8 mouse cellular contexts compared by ENCODE assay signal in genomic region chr19:6987904-6988285, GRCm38 (mm10). TPM values are rescaled to one million over a fixed set of nuclear protein-coding genes. Genes with fewer than 3 reads are reported as not detected.
A peak's percentile ranks its signal among the peaks of the same experiment; 100 is the strongest.
DNase-seq lines count a peak whose midpoint lies in the region; ATAC-seq and TF ChIP-seq lines count a peak whose summit lies in the region.

No protein-coding gene starts in this region.

- peak overlapping the region; percentile 85 for H3K9ac ChIP-seq in intestine, embryonic 14.5 days (ENCODE audit: low read length)
- peak overlapping the region; percentile 93 for H3K9ac ChIP-seq in neural tube, embryonic 12.5 days

- WGBS in lung, adult 2 months, result 3% methylated on average over 8 of the region's 8 CpGs
- WGBS in embryonic facial prominence, embryonic 10.5 days, result 5% methylated on average over 8 of the region's 8 CpGs
- 5% methylated on average over 8 of the region's 8 CpGs for WGBS in intestine, embryonic 14.5 days
- 5% methylated on average over 8 of the region's 8 CpGs for WGBS in neural tube, embryonic 12.5 days

- H3K4me1 ChIP-seq in lung, adult 2 months (ENCODE audit: control insufficient read depth, insufficient read depth, low read length), result peaks cover 14% of the 10 kb centered on the region
- peaks cover 43% of the 10 kb centered on the region for H3K4me1 ChIP-seq in embryonic facial prominence, embryonic 10.5 days
- H3K4me1 ChIP-seq in intestine, embryonic 14.5 days (replicated peaks; ENCODE audit: control insufficient read depth, insufficient read depth, low read length), result peaks cover 20% of the 10 kb centered on the region
- H3K4me1 ChIP-seq in neural tube, embryonic 12.5 days, result peaks cover 32% of the 10 kb centered on the region

- TF ChIP-seq POLR2A in lung, adult 2 months (IDR thresholded peaks at IDR 0.05; ENCODE audit: borderline replicate concordance, extremely low read depth, low read depth, low read length), result no peak

- ATAC-seq in intestine, embryonic 14.5 days (replicated peaks; ENCODE audit: low FRiP score, low TSS enrichment, low read depth), result peak; percentile 3; the same call in 1 of the 2 replicates
- no peak for ATAC-seq in neural tube, embryonic 12.5 days (ENCODE audit: low FRiP score, low read depth)

- no peaks in the 10 kb centered on the region for H3K27me3 ChIP-seq in embryonic facial prominence, embryonic 10.5 days (replicated peaks; ENCODE audit: low read depth, poor library complexity, severe bottlenecking)
- no peaks in the 10 kb centered on the region for H3K27me3 ChIP-seq in intestine, embryonic 14.5 days (replicated peaks; ENCODE audit: control insufficient read depth, insufficient read depth, low read length)
- H3K27me3 ChIP-seq in neural tube, embryonic 12.5 days (replicated peaks), result no peaks in the 10 kb centered on the region

- H3K36me3 ChIP-seq in embryonic facial prominence, embryonic 10.5 days (replicated peaks), result peaks cover 35% of the 10 kb centered on the region
- peaks cover 24% of the 10 kb centered on the region for H3K36me3 ChIP-seq in intestine, embryonic 14.5 days (ENCODE audit: control insufficient read depth, insufficient read depth, low read length)
- H3K36me3 ChIP-seq in neural tube, embryonic 12.5 days, result peaks cover 18% of the 10 kb centered on the region

- TF ChIP-seq CTCF in lung, adult 2 months (IDR thresholded peaks at IDR 0.05; ENCODE audit: insufficient read depth, low read length), result no peak

- peak overlapping the region; percentile 96 for H3K27ac ChIP-seq in embryonic facial prominence, embryonic 10.5 days (replicated peaks)
- peak overlapping the region; percentile 16; the same call in 1 of the 2 replicates for H3K27ac ChIP-seq in intestine, embryonic 14.5 days (ENCODE audit: low read depth)
- H3K27ac ChIP-seq in neural tube, embryonic 12.5 days, result no peak overlapping the region

- DNase-seq in lung, adult 2 months, result no peak
- DNase-seq in lung, adult 18-20 months, result no peak
- DNase-seq in embryonic facial prominence, embryonic 10.5 days (ENCODE audit: low spot score), result no peak
- no peak for DNase-seq in intestine, embryonic 14.5 days (ENCODE audit: low spot score)
- no peak for DNase-seq in yolk sac, embryonic 10.5 days (ENCODE audit: low spot score)
- no peak for DNase-seq in layer of hippocampus, adult 9-11 months
- no peak for DNase-seq in right cerebral cortex, postnatal 10 days (ENCODE audit: low spot score in 2 of 2)

- H3K4me3 ChIP-seq in lung, adult 2 months (replicated peaks; ENCODE audit: extremely low read depth, low read depth, low read length), result peak overlapping the region; percentile 86
- H3K4me3 ChIP-seq in embryonic facial prominence, embryonic 10.5 days, result peak overlapping the region; percentile 95
- peak overlapping the region; percentile 87 for H3K4me3 ChIP-seq in intestine, embryonic 14.5 days (ENCODE audit: low read depth, low read length)
- peak overlapping the region; percentile 83 for H3K4me3 ChIP-seq in neural tube, embryonic 12.5 days

- H3K4me2 ChIP-seq in intestine, embryonic 14.5 days (ENCODE audit: low read length), result peak overlapping the region; percentile 65
- peak overlapping the region; percentile 97 for H3K4me2 ChIP-seq in neural tube, embryonic 12.5 days (replicated peaks)

- H3K9me3 ChIP-seq in embryonic facial prominence, embryonic 10.5 days, result no peaks in the 10 kb centered on the region
- H3K9me3 ChIP-seq in intestine, embryonic 14.5 days (ENCODE audit: control insufficient read depth, low read length), result no peaks in the 10 kb centered on the region
- no peaks in the 10 kb centered on the region for H3K9me3 ChIP-seq in neural tube, embryonic 12.5 days

RNA-seq across cellular contexts. Expression of gene Vegfb, which starts 0.4 kb away (rescaled TPM):
- polyA plus RNA-seq in lung, adult 2 months (2012; rRNA removed), result 30.1 and 35.3 TPM in 2 replicates
- polyA plus RNA-seq in embryonic facial prominence, embryonic 10.5 days (2016; fragmentation: Nextera tagmentation; extraction: Ambion mirVana), result 36.0 and 36.9 TPM in 2 replicates
- polyA plus RNA-seq in intestine, embryonic 14.5 days (2014; fragmentation: Nextera tagmentation; extraction: Ambion mirVana), result 38.7 and 50.5 TPM in 2 replicates
- 33.7 and 37.8 TPM in 2 replicates for polyA plus RNA-seq in neural tube, embryonic 12.5 days (2016; fragmentation: Nextera tagmentation; extraction: Ambion mirVana)

RNA-seq across cellular contexts. Expression of gene Dnajc4, which starts 4.5 kb away (rescaled TPM):
- polyA plus RNA-seq in lung, adult 2 months (2012; rRNA removed), result 36.9 and 38.9 TPM in 2 replicates
- 18.1 and 18.2 TPM in 2 replicates for polyA plus RNA-seq in embryonic facial prominence, embryonic 10.5 days (2016; fragmentation: Nextera tagmentation; extraction: Ambion mirVana)
- 23.3 and 25.2 TPM in 2 replicates for polyA plus RNA-seq in intestine, embryonic 14.5 days (2014; fragmentation: Nextera tagmentation; extraction: Ambion mirVana)
- polyA plus RNA-seq in neural tube, embryonic 12.5 days (2016; fragmentation: Nextera tagmentation; extraction: Ambion mirVana), result 22.0 and 22.9 TPM in 2 replicates

RNA-seq across cellular contexts. Expression of gene Fkbp2, which starts 7.6 kb away (rescaled TPM):
- 42.3 and 51.3 TPM in 2 replicates for polyA plus RNA-seq in lung, adult 2 months (2012; rRNA removed)
- polyA plus RNA-seq in embryonic facial prominence, embryonic 10.5 days (2016; fragmentation: Nextera tagmentation; extraction: Ambion mirVana), result 100.0 and 101 TPM in 2 replicates
- 96.9 and 103 TPM in 2 replicates for polyA plus RNA-seq in intestine, embryonic 14.5 days (2014; fragmentation: Nextera tagmentation; extraction: Ambion mirVana)
- polyA plus RNA-seq in neural tube, embryonic 12.5 days (2016; fragmentation: Nextera tagmentation; extraction: Ambion mirVana), result 90.2 and 93.0 TPM in 2 replicates

RNA-seq across cellular contexts. Expression of gene Nudt22, which starts 8.0 kb away (rescaled TPM):
- 27.5 and 29.9 TPM in 2 replicates for polyA plus RNA-seq in lung, adult 2 months (2012; rRNA removed)
- polyA plus RNA-seq in embryonic facial prominence, embryonic 10.5 days (2016; fragmentation: Nextera tagmentation; extraction: Ambion mirVana), result 20.1 and 20.9 TPM in 2 replicates
- 14.6 and 16.1 TPM in 2 replicates for polyA plus RNA-seq in intestine, embryonic 14.5 days (2014; fragmentation: Nextera tagmentation; extraction: Ambion mirVana)
- 19.5 and 25.2 TPM in 2 replicates for polyA plus RNA-seq in neural tube, embryonic 12.5 days (2016; fragmentation: Nextera tagmentation; extraction: Ambion mirVana)

RNA-seq across cellular contexts. Expression of gene Trpt1, which starts 8.0 kb away (rescaled TPM):
- 15.1 and 15.6 TPM in 2 replicates for polyA plus RNA-seq in lung, adult 2 months (2012; rRNA removed)
- polyA plus RNA-seq in embryonic facial prominence, embryonic 10.5 days (2016; fragmentation: Nextera tagmentation; extraction: Ambion mirVana), result 8.3 and 8.8 TPM in 2 replicates
- polyA plus RNA-seq in intestine, embryonic 14.5 days (2014; fragmentation: Nextera tagmentation; extraction: Ambion mirVana), result 9.5 and 10.3 TPM in 2 replicates
- polyA plus RNA-seq in neural tube, embryonic 12.5 days (2016; fragmentation: Nextera tagmentation; extraction: Ambion mirVana), result 12.7 and 13.7 TPM in 2 replicates
